Mouse (Mus musculus) neural tube, embryonic 10.5 days (tissue): ENCODE measurements at regions not wholly inside any gene's neighbourhood (a gene's known extent, or its start where the extent isn't known, plus 50 kb on each side); places are given as distances from the start of the nearest gene placed in this dataset.
A peak's percentile ranks its signal among the peaks of the same experiment; 100 is the strongest.

Experiments
- DNase-seq: peaks from one replicate; pipeline ENCODE4 v3.0.0-alpha.2; 2017; ENCODE audit warnings: low spot score; ENCODE audit errors: extremely low spot score

- peak; percentile 16 for DNase-seq
Measured at GRCm38 (mm10) chr8:113581098-113581497, 54.3 kb upstream of the Mon1b start.

GRCm38 (mm10) chr8:113581704-113582103 is 53.7 kb upstream of the Mon1b start:
- DNase-seq, result peak; percentile 66

- peak; percentile 61 for DNase-seq
Measured at GRCm38 (mm10) chr8:113582180-113582975, 53.0 kb upstream of the Mon1b start.

DNA sequence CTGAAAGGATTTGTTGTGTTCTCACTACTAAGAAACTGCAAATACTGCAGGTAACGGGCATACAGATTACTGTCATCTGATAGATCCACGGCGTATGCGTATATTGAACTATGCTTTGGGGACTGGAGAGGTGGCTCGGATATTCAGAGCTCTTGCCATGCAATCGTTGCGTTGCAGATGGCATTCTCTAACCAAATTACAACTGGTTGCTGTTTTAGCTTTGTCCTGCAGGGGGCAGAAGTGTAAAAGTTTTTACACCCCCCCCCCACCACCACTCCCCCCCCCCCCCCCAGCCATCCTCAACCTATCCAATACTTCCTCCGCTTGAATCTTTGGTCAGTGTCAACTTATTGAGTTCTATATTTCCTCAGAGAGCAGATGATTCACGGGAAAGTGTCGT is 51.6 kb upstream of the Mon1b start:
- DNase-seq, result no peak
